Mouse (Mus musculus): ENCODE measurements around the gene Itgb4. TPM values are rescaled to one million over a fixed set of nuclear protein-coding genes. Genes with fewer than 3 reads are reported as not detected.
A peak's percentile ranks its signal among the peaks of the same experiment; 100 is the strongest.

The Itgb4 gene
- polyA plus RNA-seq, 1 experiment, result 28.6 TPM

DNA sequence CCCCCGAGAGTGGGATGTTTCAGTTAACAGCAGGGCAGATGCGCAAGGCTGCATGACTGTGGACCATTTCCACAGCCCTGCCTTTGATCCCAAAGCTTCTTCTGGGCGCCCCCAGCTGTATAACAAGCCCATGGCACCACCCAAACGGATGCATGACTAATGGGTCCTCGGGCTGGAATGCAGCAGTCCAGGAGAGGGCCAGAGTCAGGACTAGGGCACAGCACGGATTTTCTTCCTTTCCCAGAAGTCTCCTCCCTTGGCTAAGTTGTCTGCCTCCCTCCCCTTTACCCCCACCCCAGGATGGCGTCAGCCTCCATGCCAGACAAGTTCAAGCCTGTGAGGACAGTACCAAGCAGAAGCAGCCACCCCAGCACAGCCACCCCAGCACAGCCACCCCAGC lies 16.5 kb upstream of the Itgb4 start:
- WGBS, result 34% methylated on average over 7 of the region's 7 CpGs
- Histone ChIP-seq H3K27me3 (ENCODE audit: control insufficient read depth, insufficient read depth, low read length) (no peaks in the 10 kb centered on the region), H3K27ac (ENCODE audit: insufficient read depth, low read length) (peak overlapping the region; percentile 7; the same call in 1 of the 2 replicates), H3K4me1 (ENCODE audit: control insufficient read depth, insufficient read depth, low read length) (no peaks in the 10 kb centered on the region), H3K4me3 (replicated peaks; ENCODE audit: insufficient read depth, low read depth, low read length) (no peak overlapping the region)
- no peak for DNase-seq
- TF ChIP-seq POLR2A (IDR thresholded peaks at IDR 0.05; ENCODE audit: borderline replicate concordance, insufficient read depth, low read length) (no peak), CTCF (IDR thresholded peaks at IDR 0.05; ENCODE audit: borderline replicate concordance, insufficient read depth, low read depth, low read length) (no peak)

DNA sequence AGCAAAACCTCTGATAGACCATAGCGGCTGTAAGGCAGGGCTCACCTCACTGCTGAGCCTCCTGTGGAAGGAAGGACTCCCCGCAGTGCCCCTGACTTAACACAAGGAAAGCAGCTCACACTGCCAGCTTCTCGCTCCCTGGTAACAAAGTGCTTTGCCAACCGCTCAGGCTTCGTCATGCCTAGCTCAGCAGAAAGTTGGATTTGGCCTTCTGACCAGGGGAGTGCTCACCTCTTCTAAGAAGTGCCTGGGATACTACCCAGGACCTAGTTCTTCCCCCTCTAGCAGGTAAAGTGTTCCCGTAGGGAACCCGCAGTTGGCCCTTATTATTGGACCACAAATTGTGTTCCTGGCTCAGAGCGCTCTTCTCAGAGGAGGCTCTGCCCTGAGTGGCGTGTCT lies 15.5 kb upstream of the Itgb4 start:
- Histone ChIP-seq H3K4me3 (replicated peaks; ENCODE audit: insufficient read depth, low read depth, low read length) (no peak overlapping the region), H3K27ac (ENCODE audit: insufficient read depth, low read length) (no peak overlapping the region), H3K27me3 (ENCODE audit: control insufficient read depth, insufficient read depth, low read length) (no peaks in the 10 kb centered on the region), H3K4me1 (ENCODE audit: control insufficient read depth, insufficient read depth, low read length) (no peaks in the 10 kb centered on the region)
- no peak for TF ChIP-seq CTCF (IDR thresholded peaks at IDR 0.05; ENCODE audit: borderline replicate concordance, insufficient read depth, low read depth, low read length)
- no peak for TF ChIP-seq POLR2A (IDR thresholded peaks at IDR 0.05; ENCODE audit: borderline replicate concordance, insufficient read depth, low read length)
- WGBS, result 52% methylated on average over 9 of the region's 9 CpGs
- peak in 1 of 2 experiments; percentile 35 for DNase-seq

DNA sequence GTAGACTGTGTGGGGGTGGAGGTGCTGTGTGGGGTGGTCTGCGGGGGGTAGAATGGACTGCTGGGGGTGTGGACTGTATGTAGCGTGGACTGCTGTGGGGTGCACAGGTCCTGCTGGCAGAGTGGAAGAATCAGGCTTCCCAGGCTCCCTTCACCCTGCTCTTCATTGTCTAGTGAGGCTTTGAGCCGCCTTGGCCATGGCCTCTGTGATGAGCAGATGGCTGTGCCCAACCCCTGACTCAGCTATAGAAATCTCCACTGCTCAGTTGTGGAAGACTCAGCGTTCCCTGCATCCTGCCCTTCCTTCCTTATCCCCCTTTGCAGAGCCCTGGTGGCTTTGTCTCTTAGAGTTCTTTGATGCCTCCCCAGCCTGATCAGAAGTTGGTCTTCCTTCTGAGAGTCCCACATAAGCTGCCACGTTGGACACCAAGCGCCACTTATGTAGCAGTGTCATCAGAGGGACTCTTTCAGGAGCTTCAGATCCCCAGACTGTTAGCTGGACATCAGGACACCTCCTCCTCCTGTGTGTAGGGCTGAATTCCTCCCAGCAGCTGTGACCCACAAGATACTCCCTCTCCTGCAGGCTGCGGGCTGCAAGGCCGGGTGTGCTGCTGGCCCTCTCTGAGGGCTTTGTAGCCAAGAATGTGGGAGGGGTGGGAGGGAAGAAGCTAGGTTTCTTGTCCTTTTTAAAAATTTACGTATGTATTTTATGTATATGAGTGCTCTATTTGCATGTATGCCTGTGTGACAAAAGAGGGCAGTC lies 11.7 kb upstream of the Itgb4 start:
- TF ChIP-seq CTCF (IDR thresholded peaks at IDR 0.05; ENCODE audit: borderline replicate concordance, insufficient read depth, low read depth, low read length) (no peak), POLR2A (IDR thresholded peaks at IDR 0.05; ENCODE audit: borderline replicate concordance, insufficient read depth, low read length) (no peak)
- Histone ChIP-seq H3K27me3 (ENCODE audit: control insufficient read depth, insufficient read depth, low read length) (no peaks in the 10 kb centered on the region), H3K4me3 (replicated peaks; ENCODE audit: insufficient read depth, low read depth, low read length) (no peak overlapping the region), H3K4me1 (ENCODE audit: control insufficient read depth, insufficient read depth, low read length) (no peaks in the 10 kb centered on the region), H3K27ac (ENCODE audit: insufficient read depth, low read length) (no peak overlapping the region)
- 86% methylated on average over 9 of the region's 9 CpGs for WGBS
- no peak for DNase-seq

DNA sequence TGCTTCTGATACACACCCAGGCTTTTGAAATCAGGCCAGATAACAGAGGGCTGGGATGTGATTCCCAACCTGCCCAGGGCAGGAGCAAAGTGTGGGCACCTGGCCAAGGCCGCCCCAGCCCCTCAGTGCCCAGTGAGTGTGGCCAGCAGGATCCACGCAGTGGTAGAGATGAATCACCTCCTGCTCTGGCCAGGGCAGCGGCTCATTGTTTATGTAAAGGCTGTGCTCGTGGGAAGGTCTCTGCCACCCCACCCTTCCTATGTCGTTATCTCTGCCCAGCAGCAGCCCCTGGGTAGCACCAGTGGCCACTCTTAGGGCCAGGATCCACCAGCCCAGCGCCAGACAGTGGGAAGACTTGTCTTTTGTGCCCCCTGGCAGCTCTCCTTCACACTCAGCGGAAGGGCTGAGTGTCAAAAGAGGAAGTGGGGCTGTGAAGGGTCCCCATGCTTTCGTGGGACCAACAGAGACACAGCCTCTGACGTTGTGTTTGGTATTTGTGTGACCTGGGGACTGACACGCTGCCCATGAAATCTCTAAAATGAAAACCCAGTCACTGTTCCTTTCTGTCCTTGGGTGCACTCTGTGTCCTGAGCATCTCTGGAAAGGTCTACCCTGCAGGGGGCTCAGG lies 9.4 kb upstream of the Itgb4 start:
- TF ChIP-seq POLR2A (IDR thresholded peaks at IDR 0.05; ENCODE audit: borderline replicate concordance, insufficient read depth, low read length) (no peak), CTCF (IDR thresholded peaks at IDR 0.05; ENCODE audit: borderline replicate concordance, insufficient read depth, low read depth, low read length) (no peak)
- no peak overlapping the region for H3K4me3 ChIP-seq (replicated peaks; ENCODE audit: insufficient read depth, low read depth, low read length)

DNA sequence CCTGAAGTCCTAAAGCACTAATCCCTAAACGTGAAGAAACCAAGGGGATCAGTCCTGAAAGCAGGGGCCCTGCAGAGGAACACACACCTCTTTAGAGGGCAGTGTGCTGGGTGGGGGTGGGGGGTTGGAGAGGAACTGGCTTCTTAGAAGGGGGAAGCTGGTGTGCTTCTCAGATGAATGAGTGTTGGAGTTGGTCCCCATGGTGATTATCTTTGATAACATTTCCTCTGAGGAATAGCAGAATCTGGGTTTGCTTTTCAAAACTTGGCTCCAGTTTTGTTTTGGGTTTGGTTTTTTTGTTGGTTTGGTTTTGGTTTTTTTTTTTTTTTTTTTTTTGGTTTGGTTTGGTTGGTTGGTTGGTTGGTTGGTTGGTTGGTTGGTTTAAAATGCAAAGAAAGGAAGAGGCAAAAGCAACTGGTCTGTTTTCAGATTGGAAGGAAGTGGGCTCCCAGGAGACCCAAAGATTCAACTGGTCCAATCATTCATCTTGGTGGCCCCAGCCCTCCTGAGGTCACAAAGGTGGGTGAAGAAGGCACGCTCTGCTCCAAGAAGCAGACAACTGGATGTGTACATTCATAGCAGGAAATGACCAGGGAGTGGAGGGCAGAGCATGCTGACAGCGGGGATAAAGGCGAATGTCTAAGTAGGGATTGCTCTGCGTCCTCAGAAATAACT lies 5.6 kb upstream of the Itgb4 start:
- 73% methylated on average over 5 of the region's 5 CpGs for WGBS
- no peaks in the 10 kb centered on the region for H3K4me1 ChIP-seq (ENCODE audit: control insufficient read depth, insufficient read depth, low read length)

More for the DNA sequence above, 9.4 kb upstream of the Itgb4 start:
- whole genome bisulfite sequencing, result 63% methylated on average over 10 of the region's 10 CpGs
- no peaks in the 10 kb centered on the region for H3K27me3 ChIP-seq (ENCODE audit: control insufficient read depth, insufficient read depth, low read length)
- no peaks in the 10 kb centered on the region for H3K4me1 ChIP-seq (ENCODE audit: control insufficient read depth, insufficient read depth, low read length)
- no peak overlapping the region for H3K27ac ChIP-seq (ENCODE audit: insufficient read depth, low read length)
- no peak for DNase-seq

DNA sequence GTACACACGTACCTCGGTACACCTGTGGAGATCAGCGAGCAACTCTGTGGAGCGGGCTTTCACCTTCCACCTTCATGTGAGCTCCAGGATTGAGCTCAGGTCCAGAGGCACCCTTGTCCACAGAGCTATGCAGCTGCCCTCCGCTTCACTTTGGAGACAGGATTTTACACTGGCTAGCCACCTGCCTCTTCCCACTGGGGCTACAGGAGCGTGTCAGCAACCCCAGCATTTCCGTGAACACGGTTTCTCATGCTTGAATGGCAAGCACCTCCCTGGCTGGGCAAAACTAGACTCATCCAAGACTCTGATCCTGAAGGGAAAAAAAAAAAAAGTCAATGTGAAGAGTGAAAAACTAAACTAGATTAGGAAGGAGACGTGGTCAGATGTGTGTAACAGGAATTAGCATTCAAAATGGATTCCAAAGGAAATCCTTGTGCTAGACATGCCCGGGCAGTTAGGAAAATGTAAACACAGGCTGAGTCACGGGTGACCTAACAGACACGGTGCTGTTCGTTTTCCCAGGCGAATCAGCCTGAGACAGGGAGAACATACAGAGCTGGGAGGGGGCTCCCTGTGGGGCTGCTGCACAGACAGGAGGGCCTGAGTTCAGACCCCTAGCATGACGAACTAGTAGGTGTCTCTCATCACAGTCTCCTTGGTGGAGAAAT lies 4.4 kb upstream of the Itgb4 start:
- Histone ChIP-seq H3K27ac (ENCODE audit: insufficient read depth, low read length) (no peak overlapping the region), H3K4me3 (replicated peaks; ENCODE audit: insufficient read depth, low read depth, low read length) (no peak overlapping the region), H3K4me1 (ENCODE audit: control insufficient read depth, insufficient read depth, low read length) (no peaks in the 10 kb centered on the region), H3K27me3 (ENCODE audit: control insufficient read depth, insufficient read depth, low read length) (0 out of 2 replicates have a peak, but pooled peaks cover 2% of the 10 kb centered on the region)
- TF ChIP-seq POLR2A (IDR thresholded peaks at IDR 0.05; ENCODE audit: borderline replicate concordance, insufficient read depth, low read length) (no peak), CTCF (IDR thresholded peaks at IDR 0.05; ENCODE audit: borderline replicate concordance, insufficient read depth, low read depth, low read length) (no peak)
- DNase-seq, result no peak
- 54% methylated on average over 15 of the region's 15 CpGs for WGBS

More for the DNA sequence above, 5.6 kb upstream of the Itgb4 start:
- H3K27me3 ChIP-seq (ENCODE audit: control insufficient read depth, insufficient read depth, low read length), result no peaks in the 10 kb centered on the region
- H3K4me3 ChIP-seq (replicated peaks; ENCODE audit: insufficient read depth, low read depth, low read length), result no peak overlapping the region
- H3K27ac ChIP-seq (ENCODE audit: insufficient read depth, low read length), result no peak overlapping the region
- TF ChIP-seq CTCF (IDR thresholded peaks at IDR 0.05; ENCODE audit: borderline replicate concordance, insufficient read depth, low read depth, low read length) (no peak), POLR2A (IDR thresholded peaks at IDR 0.05; ENCODE audit: borderline replicate concordance, insufficient read depth, low read length) (no peak)
- no peak for DNase-seq

DNA sequence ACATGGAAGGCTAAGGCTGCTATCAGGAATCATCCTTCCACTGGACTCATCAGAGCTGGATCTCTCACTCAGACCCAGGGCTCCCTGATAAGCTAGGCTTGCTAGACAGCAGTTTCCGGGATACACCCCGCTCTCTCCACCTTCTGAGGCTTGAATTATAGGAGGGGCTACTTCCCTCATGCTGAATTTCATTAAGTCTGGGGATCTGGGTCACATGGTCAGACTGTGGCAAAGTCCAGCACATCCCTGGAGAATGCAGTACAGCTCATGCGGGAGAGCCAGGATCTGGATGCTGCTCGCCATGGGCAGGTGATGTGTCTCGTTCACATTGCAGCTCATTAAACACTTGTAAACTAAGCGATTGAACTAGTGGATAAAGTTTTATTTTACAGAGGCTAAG lies 3.5 kb upstream of the Itgb4 start:
- H3K27me3 ChIP-seq (ENCODE audit: control insufficient read depth, insufficient read depth, low read length), result 0 out of 2 replicates have a peak, but pooled peaks cover 2% of the 10 kb centered on the region
- H3K27ac ChIP-seq (ENCODE audit: insufficient read depth, low read length), result no peak overlapping the region
- WGBS, result 75% methylated on average over 6 of the region's 6 CpGs
- no peaks in the 10 kb centered on the region for H3K4me1 ChIP-seq (ENCODE audit: control insufficient read depth, insufficient read depth, low read length)
- no peak overlapping the region for H3K4me3 ChIP-seq (replicated peaks; ENCODE audit: insufficient read depth, low read depth, low read length)
- TF ChIP-seq CTCF (IDR thresholded peaks at IDR 0.05; ENCODE audit: borderline replicate concordance, insufficient read depth, low read depth, low read length), result no peak
- no peak for TF ChIP-seq POLR2A (IDR thresholded peaks at IDR 0.05; ENCODE audit: borderline replicate concordance, insufficient read depth, low read length)
- no peak for DNase-seq

Data from cerebellum, adult 2 months (tissue).